Mouse (Mus musculus) layer of hippocampus, adult 2 months (tissue): ENCODE data around the gene Rab24. TPM values are rescaled to one million over a fixed set of nuclear protein-coding genes. Genes with fewer than 3 reads are reported as not detected.

ENCODE experiments used
- DNase-seq, 2 experiments: peaks; one replicate each; pipeline ENCODE4 v3.0.0; 2022; ENCODE audit warnings: low spot score in 2 of 2
- H3K27ac ChIP-seq: fragments of 200-600 bp; 2 replicates; pipeline ENCODE4 v1.8.1; 2022
- H3K4me3 ChIP-seq: fragments of 200-600 bp; 2 replicates; pipeline ENCODE4 v1.8.1; 2022; ENCODE audit warnings: mild to moderate bottlenecking
- CTCF ChIP-seq: fragments of 200-600 bp; conservative IDR thresholded peaks from 2 replicates; pipeline ENCODE4 v1.8.1; 2022; ENCODE audit warnings: antibody characterized with exemption, mild to moderate bottlenecking, moderate library complexity
- long read RNA-seq, 2 experiments: library from polyadenylated mRNA; stranded (forward); transcript quantifications; one replicate each; pipeline ENCODE4 v2.0.0; 2021; ENCODE audit warnings: borderline mapping rate in 2 of 2
- total RNA-seq, 2 experiments: library from RNA; stranded (reverse); gene quantifications; 2 replicates each; pipeline ENCODE4 v1.2.3; 2021

The Rab24 gene
- total RNA-seq = 10 to 100 TPM; 82.8 to 84.2 TPM
- long read RNA-seq, experiment 1, transcript Rab24-201 (8 exons, 1,168 nt) = major isoform, 49 of 87 reads
- long read RNA-seq, experiment 1, partial matches to known transcripts = 10 of 87 reads
- long read RNA-seq, experiment 1, other reads (novel, unspliced or antisense) = 28 of 87 reads
- long read RNA-seq, experiment 2, transcript Rab24-201 (8 exons, 1,168 nt) = major isoform, 99 of 133 reads
- long read RNA-seq, experiment 2, partial matches to known transcripts = 11 of 133 reads
- long read RNA-seq, experiment 2, other reads (novel, unspliced or antisense) = 22 of 133 reads

GRCm38 (mm10) chr13:55321434-55322129 is at the start of gene Rab24:
Gene Rab24 (minus strand): TSS chr13:55321946.
- peak within 1 kb of the TSS; percentile 90 for H3K27ac ChIP-seq
- TF ChIP-seq CTCF = no peak

GRCm38 (mm10) chr13:55371007-55371681 is 49.4 kb upstream of the Rab24 start:
- DNase-seq = peak in 1 of 2 experiments; percentile 50
- peak overlapping the region; percentile 63 for H3K4me3 ChIP-seq
- no peak for TF ChIP-seq CTCF

More at GRCm38 (mm10) chr13:55321434-55322129, at the start of gene Rab24:
- peak; percentile 79 to 86 for DNase-seq
- H3K4me3 ChIP-seq = peak within 1 kb of the TSS; percentile 89

GRCm38 (mm10) chr13:55370234-55370633 is 48.5 kb upstream of the Rab24 start:
- Histone ChIP-seq H3K27ac (peak overlapping the region; percentile 88), H3K4me3 (peak overlapping the region; percentile 63)
- no peak for TF ChIP-seq CTCF
- no peak for DNase-seq

More at GRCm38 (mm10) chr13:55371007-55371681, 49.4 kb upstream of the Rab24 start:
- peak overlapping the region; percentile 82 for H3K27ac ChIP-seq

- no peak for TF ChIP-seq CTCF
- H3K27ac ChIP-seq = peak within 1 kb of the TSS; percentile 88
- peak within 1 kb of the TSS; percentile 63 for H3K4me3 ChIP-seq
- peak in 1 of 2 experiments; percentile 45 for DNase-seq
Measured at GRCm38 (mm10) chr13:55369531-55370114, 47.9 kb upstream of the Rab24 start, which contains the start of gene Rgs14. Gene Rgs14 (plus strand): TSS chr13:55369732.

- DNase-seq = no peak
- TF ChIP-seq CTCF = peak; percentile 19; the same call in 1 of the 2 replicates
- H3K27ac ChIP-seq = no peak overlapping the region; the same call in 1 of the 2 replicates
- no peak overlapping the region for H3K4me3 ChIP-seq
Measured at GRCm38 (mm10) chr13:55368401-55368800, 46.7 kb upstream of the Rab24 start.

- H3K4me3 ChIP-seq = peak within 1 kb of the TSS; percentile 87
- TF ChIP-seq CTCF = no peak
- H3K27ac ChIP-seq = peak within 1 kb of the TSS; percentile 94
- DNase-seq = peak; percentile 95 to 99
Measured at GRCm38 (mm10) chr13:55362453-55363060, 40.8 kb upstream of the Rab24 start, which contains the start of gene Lman2. Gene Lman2 (minus strand): TSS chr13:55362783.

GRCm38 (mm10) chr13:55361974-55362452 is 40.3 kb upstream of the Rab24 start:
- Histone ChIP-seq H3K4me3 (peak overlapping the region; percentile 87), H3K27ac (peak overlapping the region; percentile 94)
- no peak for DNase-seq
- TF ChIP-seq CTCF = no peak

- Histone ChIP-seq H3K27ac (no peak overlapping the region), H3K4me3 (peak overlapping the region; percentile 87)
- no peak for DNase-seq
- no peak for TF ChIP-seq CTCF
Measured at GRCm38 (mm10) chr13:55361145-55361544, 39.4 kb upstream of the Rab24 start.

GRCm38 (mm10) chr13:55346745-55347144 is 25.0 kb upstream of the Rab24 start:
- Histone ChIP-seq H3K4me3 (no peak overlapping the region), H3K27ac (no peak overlapping the region)
- DNase-seq = no peak
- no peak for TF ChIP-seq CTCF

- Histone ChIP-seq H3K27ac (peak overlapping the region; percentile 46), H3K4me3 (no peak overlapping the region)
- TF ChIP-seq CTCF = no peak
- peak in 1 of 2 experiments; percentile 72 for DNase-seq
Measured at GRCm38 (mm10) chr13:55344286-55344685, 22.5 kb upstream of the Rab24 start.

GRCm38 (mm10) chr13:55342469-55342868 is 20.7 kb upstream of the Rab24 start:
- no peak for DNase-seq
- TF ChIP-seq CTCF = no peak
- Histone ChIP-seq H3K4me3 (no peak overlapping the region), H3K27ac (no peak overlapping the region)

- no peak for DNase-seq
- no peak for TF ChIP-seq CTCF
- Histone ChIP-seq H3K27ac (0 out of 2 replicates have a peak overlapping the region, but pooled peaks have one; percentile 23), H3K4me3 (no peak overlapping the region)
Measured at GRCm38 (mm10) chr13:55339259-55339658, 17.5 kb upstream of the Rab24 start.
